Mouse (Mus musculus): ENCODE results near the gene Nipal1.

Nipal1 gene

DNA sequence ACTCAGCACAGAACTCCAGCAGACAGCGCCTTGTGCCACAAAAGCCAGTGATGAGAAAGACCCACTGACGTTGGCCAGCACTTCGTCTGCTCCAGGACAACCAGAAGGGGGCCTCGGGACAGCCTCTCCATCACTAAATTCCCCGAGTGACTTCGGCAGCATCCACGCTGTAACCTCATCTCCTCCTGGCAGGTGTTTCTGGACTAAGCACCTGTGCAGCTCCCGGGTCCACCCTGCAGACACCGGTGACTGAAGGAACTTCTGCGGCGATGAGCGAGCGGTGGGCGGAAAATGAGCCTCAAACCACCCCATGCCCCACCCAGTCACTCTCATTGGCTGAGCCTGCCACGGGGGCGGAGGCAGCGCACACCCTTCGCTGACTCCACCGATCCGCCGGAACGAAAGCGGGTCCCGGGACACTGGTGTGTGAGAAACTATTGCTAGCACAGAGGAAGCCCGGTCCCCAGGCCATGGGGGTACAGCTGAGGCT, at the start of gene Nipal1:
Gene Nipal1 (plus strand): TSS at position 378 of the 490 bp plus-strand sequence.
- DNase-seq (ENCODE audit: low read depth, low spot score) = no peak

GRCm38 (mm10) chr5:72601006-72601405, 46.6 kb upstream of the Nipal1 start:
- peak; percentile 65 for DNase-seq (ENCODE audit: low read depth, low spot score)

- no peak for DNase-seq (ENCODE audit: low read depth, low spot score)
Measured at GRCm38 (mm10) chr5:72603138-72603537, 44.5 kb upstream of the Nipal1 start.

GRCm38 (mm10) chr5:72617413-72617812, 30.2 kb upstream of the Nipal1 start:
- no peak for DNase-seq (ENCODE audit: low read depth, low spot score)

DNA sequence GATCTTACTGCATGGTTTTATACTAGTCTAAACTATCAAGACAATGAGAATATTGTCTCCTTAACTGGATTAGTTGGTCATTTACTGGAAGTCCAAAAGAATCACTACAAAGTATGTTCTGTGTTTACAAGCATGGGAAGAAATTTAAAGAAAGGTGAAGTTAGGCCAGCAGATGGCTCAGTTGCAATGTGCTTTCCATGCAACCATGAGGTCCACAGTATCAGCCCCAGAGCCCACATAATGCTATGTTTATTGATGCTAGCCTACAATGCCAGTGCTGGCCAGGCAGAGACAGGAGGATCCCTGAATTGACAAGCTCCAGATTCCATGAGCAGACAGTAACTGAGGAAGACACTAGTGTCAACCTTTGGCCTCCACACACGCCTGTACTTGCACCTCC, 26.6 kb upstream of the Nipal1 start:
- DNase-seq (ENCODE audit: low read depth, low spot score) = no peak

GRCm38 (mm10) chr5:72630026-72630425, 17.6 kb upstream of the Nipal1 start:
- DNase-seq (ENCODE audit: low read depth, low spot score) = no peak

- DNase-seq (ENCODE audit: low read depth, low spot score) = no peak
Measured at GRCm38 (mm10) chr5:72634791-72635271, 12.8 kb upstream of the Nipal1 start.

DNA sequence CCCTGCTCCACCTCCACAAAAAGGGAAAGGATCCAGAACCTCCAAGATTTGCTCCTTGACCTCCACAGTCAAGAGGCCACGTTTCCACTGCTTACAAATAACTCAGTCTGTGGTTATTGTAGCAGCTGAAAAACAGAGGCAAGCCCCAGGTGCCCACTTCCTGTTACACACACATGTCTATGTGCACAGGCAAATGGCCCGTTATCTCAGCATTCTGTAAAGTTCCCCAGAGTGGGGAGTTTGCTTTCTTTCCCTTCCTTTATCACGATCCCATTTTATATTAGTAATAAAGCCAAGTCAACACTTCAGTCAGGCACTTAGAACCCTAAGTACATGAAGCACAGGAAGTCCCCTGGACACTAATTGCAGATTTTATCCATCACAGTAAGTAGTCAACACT, 11.5 kb upstream of the Nipal1 start:
- no peak for DNase-seq (ENCODE audit: low read depth, low spot score)

DNA sequence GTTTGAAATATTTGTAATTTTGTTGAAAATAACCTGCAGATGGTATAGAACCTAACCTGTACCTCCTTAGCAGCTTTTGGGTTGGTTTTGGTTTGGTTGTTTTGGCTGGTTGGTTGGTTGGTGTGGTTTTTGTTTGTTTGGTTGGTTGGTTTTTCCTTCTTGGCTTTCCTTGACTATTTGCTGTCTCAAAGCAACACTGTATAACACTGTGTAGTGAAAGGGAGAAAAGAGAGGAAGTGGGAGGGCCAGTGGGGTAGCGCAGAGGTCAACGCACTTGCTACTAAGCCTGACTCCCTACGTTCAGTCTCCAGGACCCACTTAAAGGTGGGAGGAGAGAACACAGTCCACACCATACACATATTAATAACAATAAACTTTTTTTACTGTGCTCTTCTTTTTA, 11.0 kb upstream of the Nipal1 start:
- no peak for DNase-seq (ENCODE audit: low read depth, low spot score)

GRCm38 (mm10) chr5:72640072-72640471, 7.5 kb upstream of the Nipal1 start:
- no peak for DNase-seq (ENCODE audit: low read depth, low spot score)

- no peak for DNase-seq (ENCODE audit: low read depth, low spot score)
Measured at GRCm38 (mm10) chr5:72643655-72644054, 3.9 kb upstream of the Nipal1 start.

DNA sequence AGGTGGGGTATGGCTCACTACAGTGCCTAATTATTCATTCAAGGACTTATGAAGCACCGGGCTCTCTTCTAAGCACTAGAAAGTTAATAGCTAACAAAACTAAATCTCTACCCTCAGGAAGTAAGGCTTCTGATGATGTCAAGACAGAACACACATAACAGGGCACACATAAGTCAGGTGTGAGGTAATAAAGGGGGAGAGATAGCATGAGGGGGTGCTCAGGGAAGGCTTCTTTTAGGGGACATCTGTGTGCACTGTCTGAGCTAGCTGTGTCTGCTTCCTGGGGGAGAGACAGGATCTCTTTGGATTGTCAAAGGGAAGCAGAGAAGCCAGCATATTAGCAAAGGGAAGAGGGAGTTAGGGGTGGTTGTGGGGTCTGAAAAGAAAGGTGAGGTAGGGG, 3.4 kb upstream of the Nipal1 start, which contains the start of gene Cnga1:
Gene Cnga1 (minus strand): TSS at position 101 of the 400 bp plus-strand sequence.
- no peak for DNase-seq (ENCODE audit: low read depth, low spot score)

DNA sequence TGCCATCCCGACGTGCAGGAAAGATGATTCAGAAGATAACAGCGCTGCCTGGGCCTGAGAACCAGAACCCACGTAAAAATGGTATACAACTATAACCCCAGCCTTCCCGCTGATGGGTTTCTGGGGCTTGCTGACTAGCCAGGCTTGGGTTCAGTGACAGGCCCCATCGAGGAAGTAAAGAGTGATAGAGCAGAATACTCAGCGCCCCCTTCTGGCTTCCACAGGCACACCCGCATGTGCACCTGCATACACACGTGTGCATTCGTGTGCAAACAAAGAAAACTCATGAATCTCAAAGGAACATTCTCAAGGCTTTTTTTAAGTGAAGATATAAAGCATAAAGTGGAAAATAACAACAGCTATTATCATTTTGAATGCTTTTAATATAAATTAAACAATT, 1.5 kb upstream of the Nipal1 start:
- no peak for DNase-seq (ENCODE audit: low read depth, low spot score)

- DNase-seq (ENCODE audit: low read depth, low spot score) = no peak
Measured at GRCm38 (mm10) chr5:72646996-72647395, 599 bp upstream of the Nipal1 start.

GRCm38 (mm10) chr5:72647958-72648595, 482 bp downstream of the Nipal1 start:
- DNase-seq (ENCODE audit: low read depth, low spot score) = no peak

GRCm38 (mm10) chr5:72648987-72649735, 1.6 kb downstream of the Nipal1 start:
- no peak for DNase-seq (ENCODE audit: low read depth, low spot score)

GRCm38 (mm10) chr5:72653068-72653674, 5.6 kb downstream of the Nipal1 start:
- no peak for DNase-seq (ENCODE audit: low read depth, low spot score)

GRCm38 (mm10) chr5:72656270-72656791, 8.7 kb downstream of the Nipal1 start:
- no peak for DNase-seq (ENCODE audit: low read depth, low spot score)

DNA sequence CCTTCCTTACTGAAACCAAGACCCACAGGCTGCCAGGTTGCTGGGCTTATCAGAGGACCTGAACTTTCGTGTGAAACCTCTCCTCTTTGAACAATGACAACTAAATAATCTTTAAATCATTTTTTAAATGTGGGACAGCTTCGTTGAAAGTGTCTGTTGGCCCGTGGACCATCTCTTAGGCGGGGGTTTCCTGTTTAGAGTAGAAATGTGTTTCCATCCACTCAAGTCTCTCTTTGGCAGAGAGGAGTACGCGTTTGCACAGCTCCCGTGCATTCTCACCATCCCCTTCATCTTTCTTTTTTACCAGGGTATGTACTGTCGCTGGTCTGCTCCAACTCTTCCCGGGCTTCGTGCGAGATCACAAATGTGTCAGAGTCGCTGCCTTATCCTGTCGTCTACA, 10.8 kb downstream of the Nipal1 start:
- no peak for DNase-seq (ENCODE audit: low read depth, low spot score)

DNA sequence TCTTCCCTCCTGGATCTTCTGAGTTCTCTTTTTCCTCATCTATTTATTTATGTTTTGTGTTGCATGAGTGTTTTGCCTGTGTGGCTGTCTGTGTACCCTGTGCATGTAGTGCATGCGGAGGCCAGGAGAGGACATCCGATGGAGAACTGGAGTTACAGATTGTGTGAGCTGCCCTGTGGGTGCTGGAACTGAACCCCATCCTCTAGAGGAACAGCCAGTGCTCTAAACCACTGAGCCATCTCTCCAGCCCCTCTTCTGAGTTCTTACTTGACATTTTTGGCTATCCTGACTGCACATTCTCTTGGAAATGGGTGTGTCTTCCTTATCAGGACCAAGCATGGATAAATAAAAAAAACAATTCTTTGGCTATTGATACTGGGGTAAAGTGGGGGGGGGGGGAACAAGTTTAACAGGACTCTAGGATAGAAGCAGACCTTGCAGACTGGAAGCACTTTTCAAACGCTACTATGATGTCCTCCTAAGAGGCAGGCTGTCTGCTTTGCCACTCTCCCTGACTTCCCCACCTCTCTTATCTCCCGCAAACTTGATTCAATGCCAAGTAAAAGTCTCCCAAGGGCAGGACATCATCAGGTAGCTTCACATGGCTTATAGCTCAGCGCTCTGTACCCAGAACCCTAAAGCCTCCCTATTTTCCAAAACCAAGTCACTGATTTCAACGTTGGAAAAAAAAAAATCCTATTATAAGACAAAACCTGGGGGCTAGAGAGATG, 13.6 kb downstream of the Nipal1 start:
- DNase-seq (ENCODE audit: low read depth, low spot score) = no peak

DNA sequence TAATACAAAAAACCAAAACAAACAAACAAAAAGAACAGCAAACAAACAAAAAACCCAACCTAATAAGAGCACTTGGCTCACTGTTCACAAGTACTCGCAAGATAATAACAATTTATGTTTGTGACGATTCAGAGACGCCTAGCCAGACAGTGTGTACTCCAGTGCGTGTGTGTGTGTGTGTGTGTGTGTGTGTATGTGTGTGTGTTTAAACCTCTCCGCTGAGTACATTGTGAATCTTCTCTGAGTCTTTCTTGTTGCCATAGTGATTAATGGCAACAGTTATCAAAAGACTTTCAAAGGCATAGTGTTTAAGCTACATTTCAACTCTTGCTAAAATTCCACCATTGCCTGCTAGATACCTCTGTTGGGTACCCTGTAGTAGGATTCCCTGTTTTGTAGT, 16.5 kb downstream of the Nipal1 start:
- no peak for DNase-seq (ENCODE audit: low read depth, low spot score)

DNA sequence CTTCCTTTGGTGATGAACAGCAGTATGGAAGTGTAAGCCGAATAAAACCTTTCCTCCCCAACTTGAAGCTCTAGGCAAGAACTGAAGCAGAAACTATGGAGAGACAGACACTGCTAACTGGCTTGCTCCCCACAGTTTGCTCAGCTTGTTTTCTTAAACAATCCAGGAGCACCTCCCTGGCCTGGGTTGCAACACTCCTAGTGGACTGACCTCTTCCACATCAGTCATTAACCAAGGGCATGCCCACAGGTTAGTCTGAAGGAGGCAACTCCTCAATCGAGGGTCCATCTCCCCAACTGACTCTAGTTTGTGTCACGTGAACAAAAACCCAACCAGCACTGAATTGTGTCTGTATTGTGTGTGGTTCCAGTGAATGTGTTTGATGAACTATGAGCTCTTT, 17.3 kb downstream of the Nipal1 start:
- DNase-seq (ENCODE audit: low read depth, low spot score) = no peak
